Mouse (Mus musculus) CH12.LX (cell line): ENCODE results near the gene Ints4. TPM values are rescaled to one million over a fixed set of nuclear protein-coding genes. Genes with fewer than 3 reads are reported as not detected.

Experiments
- DNase-seq: peaks from one replicate; pipeline ENCODE4 v3.0.0-alpha.2; 2013; ENCODE audit errors: extremely low read depth
- H3K27ac ChIP-seq: 2 replicates; pipeline ENCODE4 v1.5.1; 2012; ENCODE audit warnings: low read depth, mild to moderate bottlenecking, control low read depth, moderate library complexity; ENCODE audit not compliant: insufficient read depth
- H3K27me3 ChIP-seq: replicated peaks from 2 replicates; pipeline ENCODE3; 2012; ENCODE audit warnings: inconsistent platforms
- H3K36me3 ChIP-seq, 2 experiments: replicated peaks in 1 of 2; 2 replicates each; pipeline versions ENCODE3 to v1.6.1; 2012; ENCODE audit warnings: inconsistent platforms in 1 of 2, low read length in 1 of 2, mild to moderate bottlenecking in 1 of 2, mixed read lengths in 1 of 2, moderate library complexity in 1 of 2; ENCODE audit not compliant: control insufficient read depth in 1 of 2, insufficient read depth in 1 of 2
- H3K4me1 ChIP-seq, 2 experiments: 2 replicates each; pipeline ENCODE4 v1.6.1; 2012; ENCODE audit warnings: inconsistent platforms in 1 of 2, moderate library complexity in 1 of 2; ENCODE audit not compliant: insufficient read depth in 2 of 2, control insufficient read depth in 1 of 2
- H3K4me2 ChIP-seq: 2 replicates; pipeline ENCODE4 v1.6.1; 2012; ENCODE audit warnings: low read depth, mild to moderate bottlenecking, control low read depth; ENCODE audit not compliant: poor library complexity, insufficient read depth, severe bottlenecking
- H3K4me3 ChIP-seq, 3 experiments: fragments of 150-350 bp in 1 of 3; sonication (generic) in 1 of 3; replicated peaks in 1 of 3; 2 replicates each; pipeline versions ENCODE3 to v1.5.1; 2011 to 2012; ENCODE audit warnings: low read depth in 2 of 3, low read length in 2 of 3, mild to moderate bottlenecking in 2 of 3, moderate library complexity in 2 of 3, control low read depth in 1 of 3, improper control_type of control experiment in 1 of 3, inconsistent platforms in 1 of 3, mixed read lengths in 1 of 3; ENCODE audit not compliant: poor library complexity in 1 of 3
- H3K79me2 ChIP-seq: replicated peaks from 2 replicates; pipeline ENCODE4 v1.6.1; 2012; ENCODE audit warnings: mild to moderate bottlenecking, moderate library complexity; ENCODE audit not compliant: control insufficient read depth, poor library complexity, insufficient read depth, severe bottlenecking; ENCODE audit errors: extremely low read depth
- H3K9ac ChIP-seq: 2 replicates; pipeline ENCODE4 v1.6.1; 2012; ENCODE audit warnings: low read depth, mild to moderate bottlenecking, control low read depth, moderate library complexity; ENCODE audit not compliant: insufficient read depth
- H3K9me3 ChIP-seq: replicated peaks from 2 replicates; pipeline ENCODE3; 2012; ENCODE audit warnings: low read length, inconsistent platforms, mixed read lengths
- CHD1 ChIP-seq: IDR thresholded peaks from 2 replicates; pipeline ENCODE4 v1.6.1; 2012; ENCODE audit warnings: low read depth, low read length, improper control_type of control experiment, inconsistent platforms
- CTCF ChIP-seq, 2 experiments: IDR thresholded peaks in 1 of 2; conservative IDR thresholded peaks in 1 of 2; 2 replicates each; pipeline ENCODE4 v1.5.1; 2011 to 2012; ENCODE audit warnings: low read depth in 2 of 2, low read length in 2 of 2, improper control_type of control experiment in 1 of 2, inconsistent platforms in 1 of 2, mild to moderate bottlenecking in 1 of 2, moderate library complexity in 1 of 2
- E2F4 ChIP-seq: IDR thresholded peaks from 2 replicates; pipeline ENCODE4 v1.6.1; 2011; ENCODE audit warnings: low read depth, low read length, improper control_type of control experiment; ENCODE audit not compliant: insufficient replicate concordance
- EP300 ChIP-seq: IDR thresholded peaks from 2 replicates; pipeline ENCODE4 v1.6.1; 2011; ENCODE audit warnings: low read length, improper control_type of control experiment
- HCFC1 ChIP-seq: IDR thresholded peaks from 2 replicates; pipeline ENCODE4 v1.6.1; 2012; ENCODE audit warnings: low read depth, mild to moderate bottlenecking, inconsistent platforms, low read length, improper control_type of control experiment
- IRF4 ChIP-seq: IDR thresholded peaks from 2 replicates; pipeline ENCODE4 v1.6.1; 2014; ENCODE audit warnings: low read depth, mild to moderate bottlenecking, inconsistent platforms, low read length, improper control_type of control experiment
- JUN ChIP-seq: IDR thresholded peaks from 2 replicates; pipeline ENCODE4 v1.6.1; 2011; ENCODE audit warnings: low read depth, mild to moderate bottlenecking, low read length, improper control_type of control experiment, moderate library complexity; ENCODE audit not compliant: insufficient read depth
- JUND ChIP-seq: conservative IDR thresholded peaks from 2 replicates; pipeline ENCODE4 v1.6.1; 2011; ENCODE audit warnings: low read depth, low read length, improper control_type of control experiment
- MAX ChIP-seq: IDR thresholded peaks from 2 replicates; pipeline ENCODE4 v1.6.1; 2011; ENCODE audit warnings: low read length, improper control_type of control experiment
- MXI1 ChIP-seq: IDR thresholded peaks from 2 replicates; pipeline ENCODE4 v1.6.1; 2011; ENCODE audit warnings: mild to moderate bottlenecking, low read depth, low read length, improper control_type of control experiment
- MYC ChIP-seq: IDR thresholded peaks from 2 replicates; pipeline ENCODE4 v1.6.1; 2011; ENCODE audit warnings: low read depth, mild to moderate bottlenecking, improper control_type of control experiment, low read length
- NRF1 ChIP-seq: IDR thresholded peaks from 2 replicates; pipeline ENCODE4 v1.6.1; 2014; ENCODE audit warnings: low read depth, mild to moderate bottlenecking, inconsistent platforms, low read length, improper control_type of control experiment, moderate library complexity
- PAX5 ChIP-seq: IDR thresholded peaks from 2 replicates; pipeline ENCODE4 v1.6.1; 2012; ENCODE audit warnings: low read length, inconsistent platforms, mixed read lengths
- POLR2A ChIP-seq: IDR thresholded peaks from 2 replicates; pipeline ENCODE4 v1.6.1; 2011; ENCODE audit warnings: low read depth, mild to moderate bottlenecking, improper control_type of control experiment, low read length
- RAD21 ChIP-seq: IDR thresholded peaks from 2 replicates; pipeline ENCODE4 v1.6.1; 2011; ENCODE audit warnings: low read depth, mild to moderate bottlenecking, low read length, improper control_type of control experiment, moderate library complexity
- RCOR1 ChIP-seq: conservative IDR thresholded peaks from 2 replicates; pipeline ENCODE4 v1.6.1; 2012; ENCODE audit warnings: low read depth, mild to moderate bottlenecking, inconsistent platforms, low read length, improper control_type of control experiment
- SMC3 ChIP-seq: IDR thresholded peaks from 2 replicates; pipeline ENCODE4 v1.6.1; 2011; ENCODE audit warnings: low read depth, low read length, improper control_type of control experiment
- TBP ChIP-seq: conservative IDR thresholded peaks from 2 replicates; pipeline ENCODE4 v1.6.1; 2011; ENCODE audit warnings: low read depth, low read length, improper control_type of control experiment
- TCF12 ChIP-seq: IDR thresholded peaks from 2 replicates; pipeline ENCODE4 v1.6.1; 2014; ENCODE audit warnings: low read depth, mild to moderate bottlenecking, inconsistent platforms, low read length, improper control_type of control experiment
- USF2 ChIP-seq: conservative IDR thresholded peaks from 2 replicates; pipeline ENCODE4 v1.6.1; 2011; ENCODE audit warnings: low read depth, low read length, improper control_type of control experiment
- ZC3H11A ChIP-seq: IDR thresholded peaks from 2 replicates; pipeline ENCODE4 v1.6.1; 2012; ENCODE audit warnings: low read depth, mild to moderate bottlenecking, inconsistent platforms, low read length, improper control_type of control experiment
- ZMIZ1 ChIP-seq: IDR thresholded peaks from 2 replicates; pipeline ENCODE4 v1.6.1; 2012; ENCODE audit warnings: low read depth, mild to moderate bottlenecking, inconsistent platforms, low read length, improper control_type of control experiment
- ZNF384 ChIP-seq: IDR thresholded peaks from 2 replicates; pipeline ENCODE4 v1.6.1; 2012; ENCODE audit warnings: low read depth, low read length, improper control_type of control experiment, inconsistent platforms
- dilution Hi-C: fragments of 300-500 bp; cut with MboI; formaldehyde crosslinking; loops from 2 replicates; pipeline ENCODE4 v1.14.3; 2020; ENCODE audit warnings: low sequenced_read_pairs; ENCODE audit not compliant: extremely low pct_unique_long_range_greater_than_20kb, extremely low pct_ligation_motif_present
- in situ Hi-C: fragments of 300-500 bp; cut with MboI; formaldehyde crosslinking; loops from 3 replicates; pipeline ENCODE4 v1.14.3; 2019; ENCODE audit warnings: low sequenced_read_pairs, low pct_ligation_motif_present, low pct_unique_long_range_greater_than_20kb, mixed read lengths
- polyA plus RNA-seq: library from polyadenylated mRNA; unstranded; fragments of >175 nt; gene quantifications from 2 replicates; pipeline ENCODE4 v1.2.1, GENCODE M21; 2012; ENCODE audit warnings: low read depth; ENCODE audit not compliant: insufficient read length
- total RNA-seq, 2 experiments: library from RNA; depleted of rRNA; stranded (reverse); fragments of 300-350 nt in 1 of 2; fragments of >200 nt in 1 of 2; gene quantifications; 2 replicates each; pipeline ENCODE4 v1.2.3; 2012 to 2014

The Ints4 gene
- total and polyA plus RNA-seq, 3 experiments = 46.6 to 77.2 (median 67.9) TPM

DNA sequence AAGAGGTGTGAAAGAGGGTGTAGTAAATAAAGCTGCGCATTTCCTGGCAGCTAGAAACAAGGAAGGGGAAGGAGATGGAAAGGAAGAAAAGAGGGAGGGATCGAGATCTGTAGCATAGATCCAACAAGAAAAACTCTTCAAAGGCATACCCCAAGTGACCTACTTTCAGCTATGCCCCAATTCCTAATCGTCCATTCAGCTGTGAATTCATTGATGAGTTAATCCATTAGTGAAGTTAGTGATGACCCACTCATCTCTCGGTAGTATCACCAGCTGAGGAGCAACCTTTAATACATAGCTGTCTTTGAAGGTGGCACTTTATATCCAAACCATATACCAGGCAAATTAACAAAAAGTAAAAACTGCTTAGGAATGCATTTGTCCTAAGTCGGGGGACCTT lies 107.8 kb downstream of the Ints4 start:
- Histone ChIP-seq H3K27me3 (no peaks in the 10 kb centered on the region), H3K9ac (no peak overlapping the region), H3K4me3 (no peak overlapping the region), H3K27ac (no peak overlapping the region), H3K36me3 (peaks cover 4 to 40% of the 10 kb centered on the region in 2 experiments), H3K4me1 (peaks cover 4 to 22% of the 10 kb centered on the region in 2 experiments; a peak in 3 of 4 replicates), H3K79me2 (peaks cover 54% of the 10 kb centered on the region), H3K4me2 (no peak overlapping the region), H3K9me3 (no peaks in the 10 kb centered on the region)
- dilution Hi-C loops (no loop called here), in situ Hi-C loops (no loop called here)
- DNase-seq = no peak
- no peak for TF ChIP-seq JUN
- TF ChIP-seq PAX5 = no peak
- TF ChIP-seq HCFC1 = no peak
- no peak for TF ChIP-seq RAD21
- no peak for TF ChIP-seq JUND
- no peak for TF ChIP-seq IRF4
- no peak for TF ChIP-seq ZC3H11A
- TF ChIP-seq TCF12 = no peak
- TF ChIP-seq MAX = no peak
- no peak for TF ChIP-seq NRF1
- TF ChIP-seq E2F4 = no peak
- no peak for TF ChIP-seq USF2
- TF ChIP-seq ZMIZ1 = no peak
- no peak for TF ChIP-seq CTCF (conservative IDR thresholded peaks at IDR 0.05 in 1 of 2, IDR thresholded peaks at IDR 0.05 in 1 of 2; ENCODE audit: low read depth in 2 of 2, low read length in 2 of 2)

DNA sequence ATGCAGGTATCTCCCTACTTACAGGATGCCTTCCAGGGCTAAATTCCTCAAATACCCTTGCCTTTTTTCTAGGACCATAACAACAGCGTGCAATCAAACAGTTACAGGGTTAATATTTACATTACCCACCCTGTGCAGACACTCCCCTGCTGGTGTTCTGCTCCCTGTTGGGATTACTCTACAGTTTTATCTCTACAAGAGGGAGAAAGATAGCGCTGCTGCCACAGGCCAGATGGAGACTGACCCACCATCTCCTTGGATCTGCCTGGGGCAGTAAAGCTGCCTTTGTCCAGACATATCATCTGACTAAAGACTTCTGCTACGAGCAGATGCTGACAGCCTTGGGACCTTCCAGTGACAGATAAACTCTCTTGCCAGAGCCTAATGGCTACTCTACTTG lies 109.7 kb downstream of the Ints4 start:
- H3K4me1 ChIP-seq = peaks cover 4 to 11% of the 10 kb centered on the region in 2 experiments; a peak in 2 of 4 replicates
- no peak overlapping the region for H3K4me3 ChIP-seq
- H3K79me2 ChIP-seq = peaks cover 48% of the 10 kb centered on the region
- no peak overlapping the region for H3K4me2 ChIP-seq
- H3K27me3 ChIP-seq = no peaks in the 10 kb centered on the region
- peaks cover 4 to 42% of the 10 kb centered on the region in 2 experiments for H3K36me3 ChIP-seq
- no peaks in the 10 kb centered on the region for H3K9me3 ChIP-seq
- in situ Hi-C loops = no loop called here
- dilution Hi-C loops = no loop called here
- TF ChIP-seq MYC (no peak), POLR2A (no peak), EP300 (no peak), RCOR1 (no peak), MXI1 (no peak), CHD1 (no peak), JUND (no peak), SMC3 (no peak), ZNF384 (no peak), TBP (no peak)
- no peak overlapping the region for H3K27ac ChIP-seq
- no peak overlapping the region for H3K9ac ChIP-seq
- no peak for DNase-seq

Other genes starting within 250 kb of the Ints4 start
- 0.92 and 1.8 TPM in 2 replicates for gene Usp35, start 148.9 kb upstream of the Ints4 start, total RNA-seq (2012; rRNA removed)
- gene Usp35, start 148.9 kb upstream of the Ints4 start, total RNA-seq (2014; rRNA removed) = 0.77 and 1.3 TPM in 2 replicates
- 1.2 and 1.6 TPM in 2 replicates for gene Usp35, start 148.9 kb upstream of the Ints4 start, polyA plus RNA-seq
- gene Kctd21, start 148.6 kb upstream of the Ints4 start, total RNA-seq (2012; rRNA removed) = 0.50 and 0.81 TPM in 2 replicates
- 0.12 and 0.19 TPM in 2 replicates for gene Kctd21, start 148.6 kb upstream of the Ints4 start, total RNA-seq (2014; rRNA removed)
- gene Kctd21, start 148.6 kb upstream of the Ints4 start, polyA plus RNA-seq = 0.27 and 0.46 TPM in 2 replicates
- 14.3 and 16.2 TPM in 2 replicates for gene Alg8, start 109.3 kb upstream of the Ints4 start, total RNA-seq (2012; rRNA removed)
- 20.5 and 24.2 TPM in 2 replicates for gene Alg8, start 109.3 kb upstream of the Ints4 start, total RNA-seq (2014; rRNA removed)
- gene Alg8, start 109.3 kb upstream of the Ints4 start, polyA plus RNA-seq = 42.6 and 48.4 TPM in 2 replicates
- 202 and 217 TPM in 2 replicates for gene Ndufc2, start 81.0 kb upstream of the Ints4 start, total RNA-seq (2012; rRNA removed)
- 349 and 352 TPM in 2 replicates for gene Ndufc2, start 81.0 kb upstream of the Ints4 start, total RNA-seq (2014; rRNA removed)
- 277 and 352 TPM in 2 replicates for gene Ndufc2, start 81.0 kb upstream of the Ints4 start, polyA plus RNA-seq
- not detected in 2 replicates for gene Thrsp, start 63.2 kb upstream of the Ints4 start, total RNA-seq (2012; rRNA removed)
- not detected in 2 replicates for gene Thrsp, start 63.2 kb upstream of the Ints4 start, total RNA-seq (2014; rRNA removed)
- not detected in 2 replicates for gene Thrsp, start 63.2 kb upstream of the Ints4 start, polyA plus RNA-seq
- gene Kctd14, start 29.6 kb upstream of the Ints4 start, total RNA-seq (2012; rRNA removed) = 0.38 and 0.71 TPM in 2 replicates
- not detected in 2 replicates for gene Kctd14, start 29.6 kb upstream of the Ints4 start, total RNA-seq (2014; rRNA removed)
- gene Kctd14, start 29.6 kb upstream of the Ints4 start, polyA plus RNA-seq = 0.17 and 0.22 TPM in 2 replicates
- gene Aamdc, start 98.5 kb downstream of the Ints4 start, total RNA-seq (2012; rRNA removed) = 11.8 and 11.9 TPM in 2 replicates
- gene Aamdc, start 98.5 kb downstream of the Ints4 start, total RNA-seq (2014; rRNA removed) = 11.0 and 13.2 TPM in 2 replicates
- 11.6 and 12.2 TPM in 2 replicates for gene Aamdc, start 98.5 kb downstream of the Ints4 start, polyA plus RNA-seq
- gene Rsf1, start 98.9 kb downstream of the Ints4 start, total RNA-seq (2012; rRNA removed) = 11.9 and 12.3 TPM in 2 replicates
- 5.3 and 5.9 TPM in 2 replicates for gene Rsf1, start 98.9 kb downstream of the Ints4 start, total RNA-seq (2014; rRNA removed)
- gene Rsf1, start 98.9 kb downstream of the Ints4 start, polyA plus RNA-seq = 21.8 and 24.9 TPM in 2 replicates
- gene Clns1a, start 215.7 kb downstream of the Ints4 start, total RNA-seq (2012; rRNA removed) = 140 and 172 TPM in 2 replicates
- gene Clns1a, start 215.7 kb downstream of the Ints4 start, total RNA-seq (2014; rRNA removed) = 305 and 306 TPM in 2 replicates
- 240 and 284 TPM in 2 replicates for gene Clns1a, start 215.7 kb downstream of the Ints4 start, polyA plus RNA-seq